Mouse (Mus musculus) liver, adult 2 months (tissue): ENCODE data around the gene Tmem167. TPM values are rescaled to one million over a fixed set of nuclear protein-coding genes. Genes with fewer than 3 reads are reported as not detected.

ENCODE experiments used
- DNase-seq: peaks from one replicate; pipeline ENCODE4 v3.0.0-alpha.2; 2011; ENCODE audit warnings: low read depth, low spot score; ENCODE audit errors: extremely low read depth
- H3K27ac ChIP-seq: fragments of 200-500 bp; replicated peaks from 2 replicates; pipeline ENCODE4 v1.5.1; 2012; ENCODE audit warnings: low read depth, mild to moderate bottlenecking, control low read depth, inconsistent platforms, low read length; ENCODE audit not compliant: insufficient read depth
- H3K27me3 ChIP-seq: fragments of 200-500 bp; 2 replicates; pipeline ENCODE4 v1.6.1; 2012; ENCODE audit warnings: mild to moderate bottlenecking, moderate library complexity, low read length, inconsistent platforms; ENCODE audit not compliant: control insufficient read depth, insufficient read depth
- H3K36me3 ChIP-seq: fragments of 200-500 bp; 2 replicates; pipeline ENCODE4 v1.6.1; 2012; ENCODE audit warnings: low read length, inconsistent platforms; ENCODE audit not compliant: control insufficient read depth, insufficient read depth
- H3K4me1 ChIP-seq: fragments of 200-500 bp; 2 replicates; pipeline ENCODE4 v1.6.1; 2011; ENCODE audit warnings: low read length; ENCODE audit not compliant: control insufficient read depth, insufficient read depth
- H3K4me3 ChIP-seq: fragments of 200-500 bp; 2 replicates; pipeline ENCODE4 v1.5.1; 2011; ENCODE audit warnings: low read depth, mild to moderate bottlenecking, control low read depth, low read length, moderate library complexity; ENCODE audit not compliant: insufficient read depth
- H3K79me2 ChIP-seq: fragments of 200-500 bp; 2 replicates; pipeline ENCODE4 v1.6.1; 2012; ENCODE audit warnings: inconsistent platforms, mild to moderate bottlenecking, low read length, moderate library complexity; ENCODE audit not compliant: control insufficient read depth, insufficient read depth
- H3K9ac ChIP-seq: fragments of 200-500 bp; 2 replicates; pipeline ENCODE4 v1.6.1; 2012; ENCODE audit warnings: low read depth, mild to moderate bottlenecking, control low read depth, inconsistent platforms, low read length
- CTCF ChIP-seq: fragments of 200-500 bp; IDR thresholded peaks from 2 replicates; pipeline ENCODE4 v1.5.1; 2011; ENCODE audit warnings: low read depth, low read length, control low read depth
- POLR2A ChIP-seq: fragments of 200-500 bp; IDR thresholded peaks from 2 replicates; pipeline ENCODE4 v1.6.1; 2011; ENCODE audit warnings: low read length, control low read depth; ENCODE audit not compliant: insufficient read depth; ENCODE audit errors: extremely low read depth
- WGBS: fragments of 180-500 bp; shearing (Covaris S2); methylation state at CpG from one replicate; pipeline ENCODE4 v1.1.7; 2018; 5-methylcytosine and 5-hydroxymethylcytosine counted together
- polyA plus RNA-seq: library from polyadenylated mRNA; depleted of rRNA; stranded (reverse); fragments of >200 nt; gene quantifications from 2 replicates; pipeline ENCODE4 v1.2.3, GENCODE M21; 2012
- total RNA-seq: library from RNA; depleted of rRNA; stranded (reverse); fragments of >200 nt; gene quantifications from 2 replicates; pipeline ENCODE4 v1.2.3, GENCODE M21; 2014

Tmem167 gene
- total and polyA plus RNA-seq, 2 experiments: 3.6 to 13.0 TPM

GRCm38 (mm10) chr13:90143245-90143644 is 54.3 kb downstream of the Tmem167 start:
- H3K9ac ChIP-seq: no peak overlapping the region
- no peaks in the 10 kb centered on the region for H3K79me2 ChIP-seq
- no peak overlapping the region for H3K27ac ChIP-seq
- no peaks in the 10 kb centered on the region for H3K27me3 ChIP-seq
- no peak for TF ChIP-seq POLR2A
- TF ChIP-seq CTCF: no peak
- H3K4me3 ChIP-seq: no peak overlapping the region
- no peaks in the 10 kb centered on the region for H3K4me1 ChIP-seq
- no peaks in the 10 kb centered on the region for H3K36me3 ChIP-seq
- WGBS: 53% methylated on average over 4 of the region's 4 CpGs
- DNase-seq: no peak

GRCm38 (mm10) chr13:90151881-90152280 is 63.0 kb downstream of the Tmem167 start:
- Histone ChIP-seq H3K4me1 (no peaks in the 10 kb centered on the region), H3K36me3 (no peaks in the 10 kb centered on the region), H3K79me2 (no peaks in the 10 kb centered on the region), H3K27me3 (no peaks in the 10 kb centered on the region), H3K27ac (no peak overlapping the region), H3K9ac (no peak overlapping the region), H3K4me3 (no peak overlapping the region)
- TF ChIP-seq CTCF: no peak
- TF ChIP-seq POLR2A: no peak
- no peak for DNase-seq

GRCm38 (mm10) chr13:90152536-90153273 is 63.8 kb downstream of the Tmem167 start:
- no peaks in the 10 kb centered on the region for H3K36me3 ChIP-seq
- no peaks in the 10 kb centered on the region for H3K4me1 ChIP-seq
- H3K9ac ChIP-seq: no peak overlapping the region
- TF ChIP-seq POLR2A (no peak), CTCF (no peak)
- H3K4me3 ChIP-seq: no peak overlapping the region
- H3K79me2 ChIP-seq: no peaks in the 10 kb centered on the region
- no peak for DNase-seq
- H3K27ac ChIP-seq: no peak overlapping the region
- H3K27me3 ChIP-seq: no peaks in the 10 kb centered on the region
- WGBS: 76% methylated on average over 7 of the region's 7 CpGs

- TF ChIP-seq CTCF (no peak), POLR2A (no peak)
- 90% methylated on average over 2 of the region's 2 CpGs for WGBS
- H3K79me2 ChIP-seq: no peaks in the 10 kb centered on the region
- H3K36me3 ChIP-seq: no peaks in the 10 kb centered on the region
- no peak for DNase-seq
- H3K4me3 ChIP-seq: no peak overlapping the region
- H3K9ac ChIP-seq: no peak overlapping the region
- H3K27ac ChIP-seq: no peak overlapping the region
- no peaks in the 10 kb centered on the region for H3K4me1 ChIP-seq
- H3K27me3 ChIP-seq: no peaks in the 10 kb centered on the region
Measured at GRCm38 (mm10) chr13:90164147-90164546, 75.2 kb downstream of the Tmem167 start.

- no peak for DNase-seq
- Histone ChIP-seq H3K4me1 (no peaks in the 10 kb centered on the region), H3K36me3 (no peaks in the 10 kb centered on the region), H3K27me3 (no peaks in the 10 kb centered on the region), H3K9ac (no peak overlapping the region), H3K27ac (no peak overlapping the region), H3K4me3 (no peak overlapping the region), H3K79me2 (no peaks in the 10 kb centered on the region)
- WGBS: 67% methylated on average over 3 of the region's 3 CpGs
- TF ChIP-seq POLR2A: no peak
- no peak for TF ChIP-seq CTCF
Measured at GRCm38 (mm10) chr13:90167044-90167443, 78.1 kb downstream of the Tmem167 start.

- TF ChIP-seq CTCF: no peak
- no peak for DNase-seq
- 62% methylated on average over 4 of the region's 4 CpGs for WGBS
- H3K4me1 ChIP-seq: no peaks in the 10 kb centered on the region
- no peaks in the 10 kb centered on the region for H3K36me3 ChIP-seq
- H3K27me3 ChIP-seq: no peaks in the 10 kb centered on the region
- H3K27ac ChIP-seq: no peak overlapping the region
- no peak overlapping the region for H3K9ac ChIP-seq
- H3K4me3 ChIP-seq: no peak overlapping the region
- H3K79me2 ChIP-seq: no peaks in the 10 kb centered on the region
Measured at GRCm38 (mm10) chr13:90170100-90170781, 81.3 kb downstream of the Tmem167 start.
